Mouse (Mus musculus) right cerebral cortex, adult 18-20 months (tissue): ENCODE results near the gene Vmn2r5.
"Not testable (repeated sequence)": the region's sequence is repeated elsewhere in the genome, so short reads cannot be mapped to it uniquely, and the experiment has no call there.

Source experiments
- DNase-seq: peaks from one replicate; pipeline ENCODE4 v3.0.0; 2022; ENCODE audit warnings: mixed read lengths

Vmn2r5 gene

GRCm38 (mm10) chr3:64509742-64510141, at the start of gene Vmn2r5:
Gene Vmn2r5, minus strand, starts transcription at chr3:64509842.
- not testable (repeated sequence) for DNase-seq

DNA sequence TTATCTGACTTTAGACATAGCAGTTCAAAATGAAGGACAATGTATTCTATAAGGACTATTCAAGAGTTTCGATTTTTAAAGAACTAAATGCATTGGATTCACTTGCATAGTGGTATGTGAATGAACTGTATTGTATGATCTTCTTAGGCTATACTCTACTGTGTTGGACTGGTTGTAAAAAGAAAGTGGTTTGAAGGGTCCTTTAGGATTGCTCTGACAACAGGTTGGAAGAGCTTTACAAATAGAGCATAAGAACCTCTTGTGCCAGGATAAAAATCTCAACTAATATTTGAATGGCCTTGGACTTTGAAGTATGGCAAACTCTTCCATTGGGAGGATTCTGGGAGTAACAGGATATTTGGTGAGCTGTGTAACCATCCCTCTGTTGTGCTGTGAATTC, 13.9 kb upstream of the Vmn2r5 start:
- DNase-seq: not testable (repeated sequence)
